Mouse (Mus musculus) bone marrow, adult 2 months (tissue): ENCODE measurements at regions not wholly inside any gene's neighbourhood (a gene's known extent, or its start where the extent isn't known, plus 50 kb on each side); places are given as distances from the start of the nearest gene placed in this dataset.

Experiments
- CTCF ChIP-seq: fragments of 200-500 bp; IDR thresholded peaks from 2 replicates; pipeline ENCODE4 v1.5.1; 2011; ENCODE audit warnings: low read length, control low read depth; ENCODE audit not compliant: control insufficient read depth, insufficient read depth
- POLR2A ChIP-seq: fragments of 200-500 bp; IDR thresholded peaks from 2 replicates; pipeline ENCODE4 v1.6.1; 2011; ENCODE audit warnings: low read depth, mild to moderate bottlenecking, control low read depth, low read length, borderline replicate concordance; ENCODE audit not compliant: control insufficient read depth

GRCm38 (mm10) chr9:113507561-113508460 is 200.2 kb downstream of the Pdcd6ip start:
- no peak for TF ChIP-seq CTCF
- no peak for TF ChIP-seq POLR2A
